Mouse (Mus musculus) myocyte (in vitro differentiated cells): ENCODE measurements at regions not wholly inside any gene's neighbourhood (a gene's known extent, or its start where the extent isn't known, plus 50 kb on each side); places are given as distances from the start of the nearest gene placed in this dataset.

Experiments
- H3K27me3 ChIP-seq: one replicate; pipeline ENCODE4 v1.6.1; 2011; ENCODE audit not compliant: control insufficient read depth, insufficient read depth, insufficient read length
- H3K36me3 ChIP-seq: one replicate; pipeline ENCODE4 v1.6.1; 2011; ENCODE audit not compliant: control insufficient read depth, insufficient read depth
- H3K4me2 ChIP-seq: one replicate; pipeline ENCODE4 v1.6.1; 2011; ENCODE audit warnings: low read depth, control low read depth
- H3K4me3 ChIP-seq: one replicate; pipeline ENCODE4 v1.5.1; 2011; ENCODE audit warnings: mild to moderate bottlenecking, control low read depth, moderate library complexity
- H3K79me2 ChIP-seq: one replicate; pipeline ENCODE4 v1.6.1; 2011; ENCODE audit not compliant: control insufficient read depth, insufficient read depth
- H3ac ChIP-seq: one replicate; pipeline ENCODE4 v1.6.1; 2011; ENCODE audit not compliant: control insufficient read depth, insufficient read length
- CEBPB ChIP-seq: IDR thresholded peaks from 2 replicates; pipeline ENCODE4 v1.6.1; 2011; ENCODE audit warnings: mild to moderate bottlenecking, moderate library complexity; ENCODE audit not compliant: poor library complexity, insufficient read depth, severe bottlenecking
- E2F4 ChIP-seq: IDR thresholded peaks from one replicate; pipeline ENCODE4 v1.6.1; 2011; ENCODE audit warnings: mild to moderate bottlenecking, control low read depth, moderate library complexity; ENCODE audit not compliant: insufficient read depth
- MAX ChIP-seq: IDR thresholded peaks from one replicate; pipeline ENCODE4 v1.6.1; 2011; ENCODE audit warnings: low read depth, mild to moderate bottlenecking, control low read depth
- MYOD1 ChIP-seq, 3 experiments: IDR thresholded peaks; one replicate each; pipeline ENCODE4 v1.6.1; 2011; ENCODE audit warnings: control low read depth in 2 of 3, low read depth in 2 of 3, mild to moderate bottlenecking in 2 of 3, moderate library complexity in 1 of 3; ENCODE audit not compliant: insufficient read length in 2 of 3, control insufficient read depth in 1 of 3
- MYOG ChIP-seq, 3 experiments: IDR thresholded peaks; one replicate each; pipeline ENCODE4 v1.6.1; 2011; ENCODE audit warnings: control low read depth in 2 of 3, low read depth in 2 of 3, mild to moderate bottlenecking in 2 of 3; ENCODE audit not compliant: insufficient read length in 2 of 3, control insufficient read depth in 1 of 3, insufficient read depth in 1 of 3
- POLR2A ChIP-seq: IDR thresholded peaks from one replicate; pipeline ENCODE4 v1.6.1; 2011; ENCODE audit warnings: low read depth, mild to moderate bottlenecking, control low read depth, moderate library complexity; ENCODE audit not compliant: insufficient read length
- POLR2AphosphoS2 ChIP-seq: IDR thresholded peaks from one replicate; pipeline ENCODE4 v1.6.1; 2011; ENCODE audit warnings: low read depth, control low read depth; ENCODE audit not compliant: insufficient read length
- REST ChIP-seq: IDR thresholded peaks from one replicate; pipeline ENCODE4 v1.6.1; 2011; ENCODE audit warnings: mild to moderate bottlenecking, control low read depth, moderate library complexity; ENCODE audit not compliant: insufficient read depth, insufficient read length
- SRF ChIP-seq: IDR thresholded peaks from one replicate; pipeline ENCODE4 v1.6.1; 2011; ENCODE audit warnings: low read depth; ENCODE audit not compliant: control insufficient read depth, insufficient read length
- TCF12 ChIP-seq: IDR thresholded peaks from one replicate; pipeline ENCODE4 v1.6.1; 2011; ENCODE audit warnings: mild to moderate bottlenecking, control low read depth; ENCODE audit not compliant: poor library complexity, insufficient read depth, severe bottlenecking
- TCF3 ChIP-seq: IDR thresholded peaks from one replicate; pipeline ENCODE4 v1.6.1; 2011; ENCODE audit warnings: low read depth, control low read depth; ENCODE audit not compliant: insufficient read length
- USF1 ChIP-seq: IDR thresholded peaks from one replicate; pipeline ENCODE4 v1.6.1; 2011; ENCODE audit warnings: low read depth, mild to moderate bottlenecking, control low read depth, moderate library complexity

- Histone ChIP-seq H3K4me3 (no peak overlapping the region), H3K27me3 (no peaks in the 10 kb centered on the region), H3ac (no peak overlapping the region), H3K36me3 (no peaks in the 10 kb centered on the region), H3K79me2 (no peaks in the 10 kb centered on the region), H3K4me2 (no peak overlapping the region)
- no peak for TF ChIP-seq POLR2AphosphoS2
- TF ChIP-seq MYOD1 (IDR thresholded peaks at IDR 0.05; ENCODE audit: control insufficient read depth in 1 of 3, insufficient read length in 2 of 3, low read depth in 2 of 3): no peak
- TF ChIP-seq MYOG (IDR thresholded peaks at IDR 0.05; ENCODE audit: control insufficient read depth in 1 of 3, insufficient read depth in 1 of 3, insufficient read length in 2 of 3, low read depth in 2 of 3): no peak
- TF ChIP-seq SRF: no peak
- no peak for TF ChIP-seq TCF12
- TF ChIP-seq CEBPB: no peak
Observed at GRCm38 (mm10) chr4:87637629-87638379, 395.4 kb downstream of the Mllt3 start.

- no peak overlapping the region for H3K4me3 ChIP-seq
- no peaks in the 10 kb centered on the region for H3K27me3 ChIP-seq
- no peaks in the 10 kb centered on the region for H3K79me2 ChIP-seq
- no peak overlapping the region for H3K4me2 ChIP-seq
- no peak overlapping the region for H3ac ChIP-seq
- no peaks in the 10 kb centered on the region for H3K36me3 ChIP-seq
- TF ChIP-seq SRF (no peak), CEBPB (no peak), MYOG (IDR thresholded peaks at IDR 0.05; ENCODE audit: control insufficient read depth in 1 of 3, insufficient read depth in 1 of 3, insufficient read length in 2 of 3, low read depth in 2 of 3) (no peak), TCF3 (no peak), TCF12 (no peak), POLR2AphosphoS2 (no peak), MAX (no peak), E2F4 (no peak), MYOD1 (IDR thresholded peaks at IDR 0.05; ENCODE audit: control insufficient read depth in 1 of 3, insufficient read length in 2 of 3, low read depth in 2 of 3) (no peak), POLR2A (no peak), REST (no peak), USF1 (no peak)
Observed at GRCm38 (mm10) chr4:87611116-87611515, 380.8 kb upstream of the Slc24a2 start.

DNA sequence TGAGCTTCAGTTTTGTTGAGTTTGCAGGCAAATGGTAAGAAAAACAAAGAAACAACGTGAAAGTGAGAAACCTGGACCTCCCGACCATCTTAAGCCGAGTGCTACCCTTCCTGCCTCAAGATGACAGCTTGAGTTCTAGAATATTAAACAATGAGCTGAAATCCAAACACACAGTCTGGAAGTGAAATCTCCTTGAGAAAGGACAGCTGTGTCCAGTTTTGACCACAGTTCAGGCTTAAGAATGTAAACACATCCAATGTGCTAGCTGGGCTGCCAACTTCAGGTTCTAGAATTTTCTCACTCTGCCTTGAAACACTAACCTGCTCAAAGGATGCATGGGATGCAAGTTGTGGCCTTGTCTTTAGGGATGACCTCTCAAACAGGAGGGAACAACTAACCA lies 363.4 kb upstream of the Slc24a2 start:
- no peaks in the 10 kb centered on the region for H3K27me3 ChIP-seq
- H3K36me3 ChIP-seq: no peaks in the 10 kb centered on the region
- TF ChIP-seq POLR2AphosphoS2: no peak
- no peak for TF ChIP-seq MYOG (IDR thresholded peaks at IDR 0.05; ENCODE audit: control insufficient read depth in 1 of 3, insufficient read depth in 1 of 3, insufficient read length in 2 of 3, low read depth in 2 of 3)
- TF ChIP-seq TCF12: no peak
- TF ChIP-seq REST: no peak
- no peak for TF ChIP-seq CEBPB
- no peak for TF ChIP-seq MYOD1 (IDR thresholded peaks at IDR 0.05; ENCODE audit: control insufficient read depth in 1 of 3, insufficient read length in 2 of 3, low read depth in 2 of 3)
- no peak for TF ChIP-seq SRF
- no peak for TF ChIP-seq MAX
- TF ChIP-seq POLR2A: no peak
- TF ChIP-seq TCF3: no peak
- no peak for TF ChIP-seq USF1
- TF ChIP-seq E2F4: no peak
- no peaks in the 10 kb centered on the region for H3K79me2 ChIP-seq
- no peak overlapping the region for H3K4me2 ChIP-seq
- H3ac ChIP-seq: no peak overlapping the region
- no peak overlapping the region for H3K4me3 ChIP-seq

DNA sequence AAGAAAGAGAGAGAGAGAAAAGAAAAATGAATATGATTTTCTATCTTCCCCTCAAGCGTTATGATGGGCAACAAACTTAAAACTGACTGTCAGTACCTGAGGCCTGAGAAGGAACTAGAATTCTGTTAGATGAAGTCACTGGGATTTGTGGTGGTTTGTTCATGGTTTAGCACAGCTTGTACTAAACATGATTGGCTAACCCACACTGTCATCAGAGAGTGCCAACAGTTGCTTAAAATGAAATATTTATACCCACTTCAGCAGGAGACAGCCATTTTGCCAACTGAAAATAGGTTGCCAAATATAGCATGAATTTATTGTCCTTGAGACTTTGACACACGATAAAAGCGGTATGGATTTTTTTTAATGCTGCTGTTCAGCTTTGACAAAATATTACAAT lies 360.5 kb upstream of the Slc24a2 start:
- H3K4me3 ChIP-seq: no peak overlapping the region

GRCm38 (mm10) chr4:87578164-87578563 lies 347.9 kb upstream of the Slc24a2 start:
- Histone ChIP-seq H3ac (no peak overlapping the region), H3K36me3 (no peaks in the 10 kb centered on the region)
- TF ChIP-seq USF1 (no peak), TCF3 (no peak), REST (no peak), MYOD1 (IDR thresholded peaks at IDR 0.05; ENCODE audit: control insufficient read depth in 1 of 3, insufficient read length in 2 of 3, low read depth in 2 of 3) (no peak), MAX (no peak), MYOG (IDR thresholded peaks at IDR 0.05; ENCODE audit: control insufficient read depth in 1 of 3, insufficient read depth in 1 of 3, insufficient read length in 2 of 3, low read depth in 2 of 3) (no peak), CEBPB (no peak), POLR2A (no peak), POLR2AphosphoS2 (no peak), E2F4 (no peak), TCF12 (no peak), SRF (no peak)

More for the DNA sequence above, 360.5 kb upstream of the Slc24a2 start:
- no peak overlapping the region for H3K4me2 ChIP-seq
- TF ChIP-seq POLR2A: no peak
- no peak overlapping the region for H3ac ChIP-seq
- H3K27me3 ChIP-seq: no peaks in the 10 kb centered on the region
- no peaks in the 10 kb centered on the region for H3K79me2 ChIP-seq
- no peaks in the 10 kb centered on the region for H3K36me3 ChIP-seq

More at GRCm38 (mm10) chr4:87578164-87578563, 347.9 kb upstream of the Slc24a2 start:
- Histone ChIP-seq H3K27me3 (no peaks in the 10 kb centered on the region), H3K4me3 (no peak overlapping the region), H3K79me2 (no peaks in the 10 kb centered on the region), H3K4me2 (no peak overlapping the region)
